Mouse (Mus musculus) adrenal gland, adult 8-10 months (tissue): ENCODE results near the gene Acadvl. TPM values are rescaled to one million over a fixed set of nuclear protein-coding genes. Genes with fewer than 3 reads are reported as not detected.

Experiments used
- DNase-seq: peaks from one replicate; pipeline ENCODE4 v3.0.0; 2022
- total RNA-seq, 4 experiments: library from RNA; stranded (reverse); gene quantifications; 2 replicates each; pipeline ENCODE4 v1.2.4; 2022

Gene Acadvl
- 100 to 1,000 TPM; 323 to 415 (median 392) TPM for total RNA-seq

DNA sequence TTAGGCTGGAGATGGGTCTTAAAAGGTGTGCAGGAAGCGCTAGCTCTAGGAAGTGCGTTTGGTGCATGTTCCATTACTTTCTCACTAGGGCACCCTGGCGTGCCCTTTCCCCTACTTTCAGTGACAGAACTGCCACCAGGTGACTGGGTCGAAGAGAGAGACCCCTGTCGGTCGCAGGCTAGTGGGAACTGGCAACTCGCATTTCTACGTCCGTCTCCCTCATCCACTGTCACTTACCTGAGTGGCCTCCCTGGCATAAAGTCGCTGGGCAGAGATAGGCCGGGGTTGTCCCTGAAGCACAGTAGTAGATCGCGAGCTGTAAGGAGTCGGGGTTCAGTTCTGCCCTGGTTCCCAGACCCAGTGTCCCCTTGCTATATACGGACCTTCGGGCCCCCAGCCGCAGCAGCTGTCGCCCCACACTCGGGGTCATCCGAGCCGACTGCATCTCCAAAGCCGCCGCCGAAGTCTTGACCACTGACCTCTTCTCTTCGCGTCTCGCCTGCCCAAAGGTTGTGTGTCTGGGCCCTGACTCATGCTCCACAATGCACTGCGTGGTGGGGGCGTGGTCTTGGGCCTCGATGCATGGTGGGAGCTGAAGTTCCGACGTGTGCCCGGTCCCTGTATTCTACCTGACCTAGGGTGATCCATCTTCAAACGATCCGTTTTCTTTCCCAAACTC lies at the start of gene Acadvl:
TSS of gene Acadvl (minus strand) at position 532 of the 679 bp plus-strand sequence.
- peak; percentile 90 for DNase-seq

- DNase-seq: no peak
These were observed 47.8 kb upstream of the Acadvl start for GRCm38 (mm10) chr11:70063053-70063452.

DNA sequence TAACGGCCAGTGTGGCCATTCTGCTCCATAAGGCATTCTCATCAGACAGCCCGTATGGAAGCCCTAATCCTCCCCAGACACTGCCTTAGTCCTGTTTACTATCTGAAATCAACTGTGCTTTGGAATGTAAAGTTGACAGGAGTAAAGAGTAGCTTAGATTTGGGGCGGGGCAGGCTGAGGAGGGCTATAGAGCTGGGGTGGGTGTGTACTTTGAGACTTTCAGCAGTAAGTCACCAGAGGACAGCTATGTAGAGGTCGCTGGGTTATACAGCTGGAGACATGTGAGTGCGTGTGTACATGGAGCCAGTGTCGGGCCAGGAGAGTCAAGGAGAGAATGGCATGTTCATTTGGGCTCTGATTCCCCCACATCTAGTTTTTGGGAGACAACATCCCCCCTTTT lies 44.7 kb upstream of the Acadvl start:
- no peak for DNase-seq

- no peak for DNase-seq
These were observed 42.6 kb upstream of the Acadvl start for GRCm38 (mm10) chr11:70057805-70058204.

DNA sequence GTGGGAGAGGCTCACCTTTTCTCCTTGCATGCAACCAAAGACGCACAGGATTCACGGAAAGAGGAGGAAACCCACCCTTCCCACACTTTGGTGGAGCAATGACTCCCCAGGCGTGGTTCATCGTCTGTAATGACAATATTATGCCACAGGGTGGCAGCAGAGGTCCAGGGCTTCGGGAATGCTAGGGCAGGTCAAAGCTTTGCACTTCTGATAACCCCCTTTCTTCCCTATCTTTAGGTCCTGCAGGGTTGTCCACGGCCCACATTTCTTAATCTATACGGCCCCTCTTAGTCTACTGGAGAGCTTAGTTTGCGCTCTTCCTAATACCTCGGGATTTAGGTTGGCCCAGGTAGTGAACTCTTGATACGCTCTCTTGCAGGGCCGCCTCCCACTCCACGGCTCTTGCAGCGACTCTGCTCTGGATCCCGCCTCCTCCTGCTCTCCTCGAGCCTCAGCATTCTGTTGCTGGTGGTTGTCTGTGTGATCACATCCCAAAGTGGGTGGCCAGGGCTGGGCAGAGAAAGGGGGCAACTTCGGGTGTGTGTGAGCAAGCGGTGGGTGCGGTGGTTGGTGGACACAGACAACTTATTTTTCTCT lies 40.5 kb upstream of the Acadvl start:
- DNase-seq: peak; percentile 49

DNA sequence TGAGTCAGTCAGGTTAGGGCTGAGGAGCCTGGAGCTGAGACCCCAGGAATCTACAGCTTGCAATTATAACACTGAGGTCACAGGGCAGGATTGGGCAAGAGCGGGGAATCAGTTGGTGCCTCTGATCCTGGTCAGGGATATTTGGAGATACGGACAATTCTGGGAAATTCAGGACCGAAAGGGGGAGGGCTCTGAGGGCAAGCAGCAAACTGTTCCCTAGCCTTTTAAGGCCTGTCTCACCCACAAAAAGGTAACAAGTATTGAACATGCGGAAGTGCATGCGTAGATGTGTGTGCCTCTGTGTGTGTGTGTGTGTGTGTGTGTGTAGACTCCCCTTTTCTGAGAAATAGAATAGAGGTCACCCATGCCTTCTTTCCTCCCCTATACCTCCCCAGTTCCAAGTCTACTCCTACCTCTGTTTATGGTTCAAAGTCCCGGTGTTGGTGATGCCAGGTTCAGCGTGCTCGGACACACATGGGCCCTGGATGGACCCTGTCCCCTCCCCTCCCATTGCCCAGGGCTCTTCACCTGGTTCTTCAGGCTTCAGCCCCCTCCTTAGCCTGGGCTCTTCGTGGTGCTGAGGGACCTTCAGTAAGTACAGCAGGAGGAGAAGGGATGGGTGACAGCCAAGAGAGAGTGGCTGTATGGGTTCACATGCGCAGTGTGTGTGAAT lies 38.8 kb upstream of the Acadvl start, which contains the start of gene Asgr1:
TSS of gene Asgr1 (plus strand) at position 188 of the 673 bp plus-strand sequence.
- no peak for DNase-seq

DNA sequence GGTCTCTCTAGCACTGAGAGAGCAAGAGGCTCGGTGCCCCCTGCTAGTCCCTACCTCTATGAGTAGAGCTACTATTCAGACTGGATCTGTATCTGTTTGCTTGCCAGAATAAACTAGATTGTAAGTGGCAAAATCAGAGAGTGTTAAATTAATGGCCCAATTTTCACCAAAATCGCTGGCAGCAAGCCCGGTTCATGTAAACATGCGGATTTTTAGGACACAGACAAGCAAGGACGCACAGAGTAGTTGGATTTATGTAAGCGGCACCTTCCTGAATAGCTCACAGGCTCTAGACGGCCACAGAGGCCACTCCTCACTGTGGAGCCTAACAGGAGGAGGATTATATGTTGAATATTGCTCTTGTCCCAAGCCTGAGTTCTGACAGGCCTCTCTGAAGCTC lies 37.9 kb upstream of the Acadvl start:
- DNase-seq: no peak

- DNase-seq: no peak
These were observed 34.6 kb upstream of the Acadvl start for GRCm38 (mm10) chr11:70049816-70050215.

- no peak for DNase-seq
These were observed 34.2 kb upstream of the Acadvl start for GRCm38 (mm10) chr11:70049366-70049765.

DNA sequence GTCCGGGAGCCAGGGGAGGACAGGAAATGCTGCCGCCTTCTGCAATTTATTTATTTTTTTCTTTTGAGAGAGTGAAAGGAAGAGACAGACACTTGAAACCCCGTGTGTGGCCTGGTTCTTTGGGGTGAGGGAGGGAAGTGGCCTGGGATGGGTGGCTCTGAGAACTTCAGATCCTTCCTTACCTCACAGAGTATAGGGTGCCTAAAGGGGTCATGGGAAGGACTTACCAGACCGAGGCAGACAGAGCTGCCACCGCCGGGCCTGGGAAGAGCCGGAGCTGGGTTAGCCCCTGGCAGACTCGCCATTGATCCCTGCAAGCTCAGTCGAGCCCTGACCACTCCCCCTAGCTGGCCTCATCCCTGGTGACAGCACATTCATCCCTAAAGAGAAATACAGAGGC lies 30.2 kb upstream of the Acadvl start:
- DNase-seq: no peak

GRCm38 (mm10) chr11:70043665-70044064 lies 28.5 kb upstream of the Acadvl start:
- no peak for DNase-seq

- no peak for DNase-seq
These were observed 27.3 kb upstream of the Acadvl start for GRCm38 (mm10) chr11:70042309-70043085.

DNA sequence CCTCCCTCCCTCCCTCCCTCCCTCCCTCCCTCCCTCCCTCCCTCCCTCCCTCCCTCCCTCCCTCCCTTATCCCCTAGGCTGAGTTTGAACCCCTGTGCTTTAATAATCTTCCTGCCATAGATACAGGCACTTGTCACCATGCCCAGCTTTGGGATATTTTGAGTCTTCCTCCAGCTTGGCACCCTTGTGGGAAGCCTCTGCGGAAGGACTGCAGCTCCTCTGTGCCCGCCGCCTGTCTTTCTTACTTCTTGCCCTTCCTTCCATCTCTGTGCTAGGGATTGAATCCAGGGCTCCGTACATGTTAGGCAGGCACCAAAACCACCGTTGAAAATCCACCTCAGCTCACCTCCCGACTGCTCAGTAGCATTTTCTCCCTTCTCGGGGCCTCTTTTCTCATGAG lies 25.0 kb upstream of the Acadvl start:
- no peak for DNase-seq

DNA sequence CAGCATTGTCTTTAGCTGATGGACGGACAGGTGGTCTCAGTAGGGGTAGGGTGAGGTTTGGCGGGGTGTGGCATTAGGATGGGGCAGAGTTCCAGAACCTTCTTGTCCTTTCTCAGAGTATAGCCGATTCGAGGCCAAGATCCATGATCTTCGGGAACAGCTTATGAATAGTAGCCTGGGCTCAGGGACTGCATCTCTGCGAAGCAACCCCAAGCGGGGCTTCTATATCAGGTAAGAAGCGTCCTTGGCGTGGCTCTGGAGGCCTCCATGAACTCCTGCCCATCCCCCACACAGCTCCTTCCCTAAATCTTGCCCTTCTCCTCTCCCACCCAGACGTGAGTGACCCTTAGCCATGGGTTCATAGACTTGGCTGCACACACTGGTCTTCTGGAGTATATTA lies 24.4 kb upstream of the Acadvl start:
- no peak for DNase-seq

GRCm38 (mm10) chr11:70038174-70038573 lies 23.0 kb upstream of the Acadvl start:
- no peak for DNase-seq

DNA sequence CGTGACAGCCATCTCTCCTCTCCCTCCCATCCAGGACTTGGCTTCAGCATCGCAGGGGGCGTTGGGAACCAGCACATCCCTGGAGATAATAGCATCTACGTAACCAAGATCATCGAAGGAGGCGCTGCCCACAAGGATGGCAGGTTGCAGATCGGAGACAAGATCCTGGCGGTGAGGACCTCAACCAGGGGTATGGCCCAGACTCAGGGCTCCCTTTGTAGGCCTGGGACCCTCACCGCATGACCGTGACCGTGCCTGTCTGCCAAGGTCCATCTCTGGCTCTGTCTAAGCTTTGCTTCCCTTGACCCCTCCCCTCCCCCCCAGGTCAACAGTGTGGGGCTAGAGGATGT lies 16.1 kb upstream of the Acadvl start:
- no peak for DNase-seq

GRCm38 (mm10) chr11:70030651-70031320 lies 15.6 kb upstream of the Acadvl start:
- no peak for DNase-seq

GRCm38 (mm10) chr11:70029829-70030550 lies 14.8 kb upstream of the Acadvl start:
- no peak for DNase-seq

DNA sequence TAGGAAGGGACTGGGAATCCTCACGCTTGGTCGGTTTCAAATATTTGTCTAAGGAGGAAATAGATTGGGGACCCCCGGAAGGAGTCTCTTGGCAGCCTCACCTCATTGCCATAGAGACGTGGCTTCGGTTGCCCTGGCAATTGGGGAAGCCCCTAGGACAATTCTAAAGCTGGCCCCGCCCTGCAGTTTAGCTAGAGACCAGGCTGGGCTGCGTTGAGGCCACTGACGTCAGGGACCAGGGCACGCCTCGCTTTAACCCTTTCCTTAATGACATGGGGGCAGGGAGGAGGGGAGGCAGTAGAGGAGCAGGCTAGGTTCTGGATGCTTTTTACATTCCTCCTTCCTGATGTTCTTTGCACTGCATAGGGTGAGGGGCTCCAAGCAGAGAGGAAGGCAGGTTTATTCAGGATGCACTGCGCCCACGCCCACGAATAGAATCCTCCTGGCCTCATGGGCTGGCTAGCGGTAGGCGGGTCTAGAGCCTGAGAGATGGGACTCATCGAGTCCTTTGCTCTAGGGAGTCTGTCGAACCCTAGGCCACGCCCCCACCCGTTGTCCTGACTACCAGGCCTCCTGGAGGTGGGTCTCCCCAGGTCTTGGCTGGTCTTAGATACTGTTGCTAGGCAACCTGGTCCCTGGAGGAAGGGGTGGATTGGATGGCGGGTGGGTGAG lies 14.1 kb upstream of the Acadvl start:
- DNase-seq: no peak

DNA sequence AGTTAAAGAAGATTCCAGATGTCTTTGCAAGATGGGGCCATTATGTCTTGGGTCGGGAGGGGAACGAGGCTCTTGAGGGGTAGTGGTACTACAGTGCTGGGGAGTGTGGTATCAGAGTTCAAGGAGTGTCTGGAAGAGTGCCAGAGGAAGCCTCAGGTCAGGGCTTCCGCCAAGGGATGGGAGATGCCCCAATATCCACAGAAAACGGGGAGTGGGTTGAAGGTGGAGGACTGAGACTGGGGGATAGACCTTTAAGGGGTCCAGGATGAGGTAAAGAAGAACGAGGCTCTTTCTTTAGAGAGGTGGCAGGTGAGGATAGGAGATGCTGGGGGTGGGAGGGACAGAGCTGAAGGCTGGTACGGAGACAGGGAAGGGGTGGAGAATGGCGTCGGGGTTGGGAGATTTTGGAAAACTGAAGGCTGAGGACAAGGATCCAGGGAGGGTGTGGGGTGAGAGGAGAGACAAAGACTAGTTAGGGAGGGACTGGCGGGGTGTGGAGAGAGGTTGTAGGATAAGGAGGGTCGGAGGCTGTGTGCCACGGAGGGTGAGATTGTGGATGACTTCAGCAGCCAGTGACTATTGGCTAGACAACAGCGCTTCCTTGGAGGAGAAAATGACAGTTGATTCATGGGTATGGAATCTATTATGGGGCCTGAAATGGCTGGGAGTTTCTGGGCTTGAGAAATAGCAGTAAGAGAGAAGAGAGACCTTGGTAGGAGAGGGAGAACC lies 13.4 kb upstream of the Acadvl start:
- no peak for DNase-seq

- no peak for DNase-seq
These were observed 12.2 kb upstream of the Acadvl start for GRCm38 (mm10) chr11:70027397-70027796.
